Mouse (Mus musculus): Measurements from ENCODE around the gene Mfap2.

Gene Mfap2

GRCm38 (mm10) chr4:140987476-140987875 lies 22.7 kb upstream of the Mfap2 start:
- in situ Hi-C loops (cut with MboI) = no loop called here

GRCm38 (mm10) chr4:140988706-140989290 lies 21.4 kb upstream of the Mfap2 start:
- in situ Hi-C loops (cut with MboI) = no loop called here

- in situ Hi-C loops (cut with MboI) = no loop called here
Measured at GRCm38 (mm10) chr4:140989447-140989846, 20.8 kb upstream of the Mfap2 start.

GRCm38 (mm10) chr4:140992215-140992614 lies 18.0 kb upstream of the Mfap2 start:
- in situ Hi-C loops (cut with MboI) = no loop called here

- in situ Hi-C loops (cut with MboI) = no loop called here
Measured at GRCm38 (mm10) chr4:140993846-140994245, 16.4 kb upstream of the Mfap2 start.

- in situ Hi-C loops (cut with MboI) = no loop called here
Measured at GRCm38 (mm10) chr4:140995811-140996210, 14.4 kb upstream of the Mfap2 start.

- in situ Hi-C loops (cut with MboI) = no loop called here
Measured at GRCm38 (mm10) chr4:140996812-140997211, 13.4 kb upstream of the Mfap2 start.

GRCm38 (mm10) chr4:141005983-141006382 lies 4.2 kb upstream of the Mfap2 start:
- in situ Hi-C loops (cut with MboI) = no loop called here

- in situ Hi-C loops (cut with MboI) = no loop called here
Measured at GRCm38 (mm10) chr4:141008028-141008427, 2.2 kb upstream of the Mfap2 start.

- in situ Hi-C loops (cut with MboI) = no loop called here
Measured at GRCm38 (mm10) chr4:141010526-141010925, 308 bp downstream of the Mfap2 start.

GRCm38 (mm10) chr4:141010941-141011429 lies 767 bp downstream of the Mfap2 start:
- in situ Hi-C loops (cut with MboI) = no loop called here

GRCm38 (mm10) chr4:141011556-141012328 lies 1.5 kb downstream of the Mfap2 start:
- in situ Hi-C loops (cut with MboI) = no loop called here

- in situ Hi-C loops (cut with MboI) = no loop called here
Measured at GRCm38 (mm10) chr4:141012558-141012957, 2.3 kb downstream of the Mfap2 start.

- in situ Hi-C loops (cut with MboI) = no loop called here
Measured at GRCm38 (mm10) chr4:141014114-141014513, 3.9 kb downstream of the Mfap2 start.

- in situ Hi-C loops (cut with MboI) = no loop called here
Measured at GRCm38 (mm10) chr4:141014856-141015255, 4.6 kb downstream of the Mfap2 start.

GRCm38 (mm10) chr4:141015356-141015755 lies 5.1 kb downstream of the Mfap2 start:
- in situ Hi-C loops (cut with MboI) = no loop called here

GRCm38 (mm10) chr4:141016311-141016710 lies 6.1 kb downstream of the Mfap2 start:
- in situ Hi-C loops (cut with MboI) = no loop called here

GRCm38 (mm10) chr4:141017657-141018436 lies 7.6 kb downstream of the Mfap2 start:
- in situ Hi-C loops (cut with MboI) = no loop called here

GRCm38 (mm10) chr4:141020220-141020619 lies 10.0 kb downstream of the Mfap2 start:
- in situ Hi-C loops (cut with MboI) = no loop called here

GRCm38 (mm10) chr4:141020811-141021613 lies 10.8 kb downstream of the Mfap2 start:
- in situ Hi-C loops (cut with MboI) = no loop called here

GRCm38 (mm10) chr4:141021614-141021929 lies 11.4 kb downstream of the Mfap2 start:
- in situ Hi-C loops (cut with MboI) = no loop called here

GRCm38 (mm10) chr4:141024052-141024451 lies 13.8 kb downstream of the Mfap2 start:
- in situ Hi-C loops (cut with MboI) = no loop called here
